Mouse (Mus musculus) lung, adult 2 months (tissue): Measurements from ENCODE around the gene Ahnak2. TPM values are rescaled to one million over a fixed set of nuclear protein-coding genes. Genes with fewer than 3 reads are reported as not detected.

Experiments
- DNase-seq: peaks from one replicate; pipeline ENCODE4 v3.0.0; 2022
- H3K4me1 ChIP-seq: fragments of 200-500 bp; 2 replicates; pipeline ENCODE4 v1.6.1; 2011; ENCODE audit warnings: low read length; ENCODE audit not compliant: control insufficient read depth, insufficient read depth
- H3K4me3 ChIP-seq: fragments of 200-500 bp; replicated peaks from 2 replicates; pipeline ENCODE3; 2011; ENCODE audit warnings: low read depth, mild to moderate bottlenecking, control low read depth, low read length; ENCODE audit errors: extremely low read depth
- CTCF ChIP-seq: fragments of 200-500 bp; IDR thresholded peaks from 2 replicates; pipeline ENCODE4 v1.5.1; 2011; ENCODE audit warnings: mild to moderate bottlenecking, low read length, control low read depth; ENCODE audit not compliant: insufficient read depth
- POLR2A ChIP-seq: fragments of 200-500 bp; IDR thresholded peaks from 2 replicates; pipeline ENCODE4 v1.6.1; 2011; ENCODE audit warnings: low read depth, mild to moderate bottlenecking, control low read depth, low read length, borderline replicate concordance; ENCODE audit errors: extremely low read depth
- WGBS: fragments of 180-500 bp; shearing (Covaris S2); methylation state at CpG from one replicate; pipeline ENCODE4 v1.1.7; 2018; 5-methylcytosine and 5-hydroxymethylcytosine counted together
- polyA plus RNA-seq: library from polyadenylated mRNA; depleted of rRNA; stranded (reverse); fragments of >200 nt; gene quantifications from 2 replicates; pipeline ENCODE4 v1.2.3, GENCODE M21; 2012

The Ahnak2 gene
- polyA plus RNA-seq, 1 experiment = 13.3 TPM

GRCm38 (mm10) chr12:112763176-112763575, 39.3 kb downstream of the Ahnak2 start:
- WGBS = 78% methylated on average over 4 of the region's 4 CpGs
- TF ChIP-seq CTCF (no peak), POLR2A (no peak)
- no peak for DNase-seq

GRCm38 (mm10) chr12:112762018-112762417, 40.4 kb downstream of the Ahnak2 start:
- no peak overlapping the region for H3K4me3 ChIP-seq
- peak; percentile 5 for DNase-seq
- TF ChIP-seq POLR2A = no peak
- TF ChIP-seq CTCF = no peak
- no peaks in the 10 kb centered on the region for H3K4me1 ChIP-seq
- 83% methylated on average over 3 of the region's 3 CpGs for WGBS

More at GRCm38 (mm10) chr12:112763176-112763575, 39.3 kb downstream of the Ahnak2 start:
- no peaks in the 10 kb centered on the region for H3K4me1 ChIP-seq
- H3K4me3 ChIP-seq = no peak overlapping the region

GRCm38 (mm10) chr12:112761411-112761810, 41.0 kb downstream of the Ahnak2 start:
- H3K4me3 ChIP-seq = no peak overlapping the region
- no peaks in the 10 kb centered on the region for H3K4me1 ChIP-seq
- 65% methylated on average over 4 of the region's 4 CpGs for WGBS
- DNase-seq = peak; percentile 2
- no peak for TF ChIP-seq POLR2A
- no peak for TF ChIP-seq CTCF

GRCm38 (mm10) chr12:112760154-112760926, 42.1 kb downstream of the Ahnak2 start, which contains the start of gene Pld4:
Pld4 (plus strand) TSS chr12:112760655.
- Histone ChIP-seq H3K4me3 (no peak within 1 kb of the TSS), H3K4me1 (no peaks in the 10 kb centered on the region)
- peak; percentile 5 for DNase-seq
- 41% methylated on average over 4 of the region's 4 CpGs for WGBS
- no peak for TF ChIP-seq CTCF
- TF ChIP-seq POLR2A = no peak

GRCm38 (mm10) chr12:112759471-112759870, 43.0 kb downstream of the Ahnak2 start:
- no peak for TF ChIP-seq POLR2A
- TF ChIP-seq CTCF = no peak
- DNase-seq = no peak
- Histone ChIP-seq H3K4me3 (no peak overlapping the region), H3K4me1 (no peaks in the 10 kb centered on the region)
- 89% methylated on average over 3 of the region's 3 CpGs for WGBS

- WGBS = 83% methylated on average over 5 of the region's 5 CpGs
Measured at GRCm38 (mm10) chr12:112757896-112758295, 44.6 kb downstream of the Ahnak2 start.

GRCm38 (mm10) chr12:112755900-112756299, 46.6 kb downstream of the Ahnak2 start:
- Histone ChIP-seq H3K4me1 (no peaks in the 10 kb centered on the region), H3K4me3 (no peak overlapping the region)
- WGBS = 63% methylated on average over 4 of the region's 4 CpGs
- no peak for DNase-seq
- no peak for TF ChIP-seq POLR2A
- no peak for TF ChIP-seq CTCF

More at GRCm38 (mm10) chr12:112757896-112758295, 44.6 kb downstream of the Ahnak2 start:
- Histone ChIP-seq H3K4me1 (no peaks in the 10 kb centered on the region), H3K4me3 (no peak overlapping the region)
- TF ChIP-seq CTCF (no peak), POLR2A (no peak)
- DNase-seq = no peak

- DNase-seq = no peak
- WGBS = 32% methylated on average over 2 of the region's 2 CpGs
- Histone ChIP-seq H3K4me3 (no peak overlapping the region), H3K4me1 (no peaks in the 10 kb centered on the region)
- no peak for TF ChIP-seq CTCF
- TF ChIP-seq POLR2A = no peak
Measured at GRCm38 (mm10) chr12:112752399-112752798, 50.1 kb downstream of the Ahnak2 start.

- TF ChIP-seq POLR2A (no peak), CTCF (no peak)
- H3K4me1 ChIP-seq = no peaks in the 10 kb centered on the region; the same call in 1 of the 2 replicates
- no peak for DNase-seq
- WGBS = 78% methylated on average over 12 of the region's 12 CpGs
- no peak overlapping the region for H3K4me3 ChIP-seq
Measured at GRCm38 (mm10) chr12:112750976-112751375, 51.5 kb downstream of the Ahnak2 start.

GRCm38 (mm10) chr12:112747606-112747970, 54.9 kb downstream of the Ahnak2 start:
- TF ChIP-seq CTCF (no peak), POLR2A (no peak)
- Histone ChIP-seq H3K4me3 (no peak overlapping the region), H3K4me1 (no peaks in the 10 kb centered on the region; the same call in 1 of the 2 replicates)
- no peak for DNase-seq
- WGBS = 77% methylated on average over 8 of the region's 8 CpGs
